Mouse (Mus musculus): ENCODE results near the gene Frmpd1.

DNA sequence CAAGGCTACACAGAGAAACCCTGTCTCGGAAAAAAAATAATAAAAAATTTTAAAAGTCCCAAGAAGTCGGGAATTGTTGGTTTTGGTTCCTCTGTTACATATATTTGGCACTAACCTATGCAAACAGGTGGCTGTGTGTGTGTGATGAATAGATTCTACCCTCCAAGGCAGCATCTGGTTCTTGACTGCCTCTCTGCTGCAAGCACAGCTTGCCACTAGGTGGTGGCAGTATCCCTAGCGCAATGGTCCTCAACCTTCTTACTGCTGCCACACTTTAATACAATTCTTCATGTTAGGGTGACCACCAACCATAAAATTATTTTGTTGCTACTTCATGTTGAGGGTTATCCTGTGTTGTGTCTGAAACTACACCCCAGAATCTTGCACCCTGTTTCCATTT lies 101.6 kb downstream of the Frmpd1 start:
- TF ChIP-seq GABPA (IDR thresholded peaks at IDR 0.05; ENCODE audit: insufficient replicate concordance, low read depth, low read length): no peak
- TF ChIP-seq EP300 (IDR thresholded peaks at IDR 0.05; ENCODE audit: low read length): no peak
- TF ChIP-seq RAD21 (IDR thresholded peaks at IDR 0.05; ENCODE audit: low read depth, low read length): peak; percentile 74
- TF ChIP-seq POLR2AphosphoS2 (IDR thresholded peaks at IDR 0.05; ENCODE audit: low read depth, low read length): no peak
- no peak for TF ChIP-seq MEF2A (IDR thresholded peaks at IDR 0.05; ENCODE audit: borderline replicate concordance, low read depth, low read length)
- no peak for TF ChIP-seq MAZ (IDR thresholded peaks at IDR 0.05; ENCODE audit: low read depth, low read length)

Data from CH12.LX (cell line).